Mouse (Mus musculus) limb, embryonic 15.5 days (tissue): ENCODE data around the gene Zscan20. TPM values are rescaled to one million over a fixed set of nuclear protein-coding genes. Genes with fewer than 3 reads are reported as not detected.
"Not testable (repeated sequence)": the region's sequence is repeated elsewhere in the genome, so short reads cannot be mapped to it uniquely, and the experiment has no call there.

Source experiments
- ATAC-seq: fragments of 200-750 bp; cut with Nextera tagmentation; 2 replicates; pipeline ENCODE4 v1.8.0; 2017; ENCODE audit warnings: low read depth, moderate TSS enrichment; ENCODE audit not compliant: insufficient number of reproducible peaks, low FRiP score, low TSS enrichment
- H3K27ac ChIP-seq: fragments of 300-500 bp; sonication (generic); 2 replicates; pipeline ENCODE4 v1.5.1; 2015; ENCODE audit warnings: moderate library complexity, mild to moderate bottlenecking, inconsistent platforms
- H3K27me3 ChIP-seq: fragments of 300-500 bp; sonication (generic); 2 replicates; pipeline ENCODE4 v1.6.1; 2015; ENCODE audit warnings: inconsistent platforms
- H3K36me3 ChIP-seq: fragments of 300-500 bp; sonication (generic); 2 replicates; pipeline ENCODE4 v1.6.1; 2015; ENCODE audit warnings: inconsistent platforms
- H3K4me1 ChIP-seq: fragments of 300-500 bp; sonication (generic); 2 replicates; pipeline ENCODE4 v1.6.1; 2015; ENCODE audit warnings: inconsistent platforms
- H3K4me2 ChIP-seq: fragments of 300-500 bp; sonication (generic); 2 replicates; pipeline ENCODE4 v1.6.1; 2015; ENCODE audit warnings: mild to moderate bottlenecking, inconsistent platforms
- H3K4me3 ChIP-seq: fragments of 300-500 bp; sonication (generic); 2 replicates; pipeline ENCODE4 v1.5.1; 2015; ENCODE audit warnings: mild to moderate bottlenecking, inconsistent platforms
- H3K9ac ChIP-seq: fragments of 300-500 bp; sonication (generic); 2 replicates; pipeline ENCODE4 v1.6.1; 2015; ENCODE audit warnings: inconsistent platforms
- H3K9me3 ChIP-seq: fragments of 300-500 bp; sonication (generic); 2 replicates; pipeline ENCODE4 v1.6.1; 2016; ENCODE audit warnings: inconsistent platforms
- WGBS: fragments of 180-500 bp; shearing (Covaris S2); methylation state at CpG from one replicate; pipeline ENCODE4 v1.1.7; 2015; 5-methylcytosine and 5-hydroxymethylcytosine counted together
- polyA plus RNA-seq: library from polyadenylated mRNA; unstranded; fragments of >200 nt; fragmentation: Nextera tagmentation; extraction: Ambion mirVana; gene quantifications from 2 replicates; pipeline ENCODE4 v1.2.1, GENCODE M21; 2015

Zscan20 gene
- polyA plus RNA-seq, 1 experiment from 2014 or later, result 4.1 TPM

- WGBS, result 84% methylated on average over 2 of the region's 2 CpGs
Observed at GRCm38 (mm10) chr4:128543956-128544486, 65.9 kb downstream of the Zscan20 start.

GRCm38 (mm10) chr4:128543378-128543777, 66.5 kb downstream of the Zscan20 start:
- WGBS, result 26% methylated on average over 2 of the region's 2 CpGs
- no peak for ATAC-seq
- no peak overlapping the region for H3K27ac ChIP-seq

More at GRCm38 (mm10) chr4:128543956-128544486, 65.9 kb downstream of the Zscan20 start:
- H3K27ac ChIP-seq, H3K4me3 ChIP-seq, H3K27me3 ChIP-seq, H3K36me3 ChIP-seq, H3K4me1 ChIP-seq, H3K4me2 ChIP-seq, ATAC-seq, H3K9ac ChIP-seq, H3K9me3 ChIP-seq: not testable (repeated sequence)

More at GRCm38 (mm10) chr4:128543378-128543777, 66.5 kb downstream of the Zscan20 start:
- H3K9me3 ChIP-seq, result no peaks in the 10 kb centered on the region
- no peak overlapping the region for H3K9ac ChIP-seq
- H3K4me1 ChIP-seq, result no peaks in the 10 kb centered on the region
- H3K4me3 ChIP-seq, result no peak overlapping the region
- no peaks in the 10 kb centered on the region for H3K27me3 ChIP-seq
- no peak overlapping the region for H3K4me2 ChIP-seq
- no peaks in the 10 kb centered on the region for H3K36me3 ChIP-seq

Other genes with a start within 250 kb of the Zscan20 start
- 0.72 and 0.76 TPM in 2 replicates for gene Tlr12, start 8.5 kb upstream of the Zscan20 start, polyA plus RNA-seq
- gene Phc2, start 44.6 kb upstream of the Zscan20 start, polyA plus RNA-seq, result 33.1 and 40.7 TPM in 2 replicates
- gene A3galt2, start 145.3 kb upstream of the Zscan20 start, polyA plus RNA-seq, result 0.24 and 0.25 TPM in 2 replicates
- 33.1 and 37.4 TPM in 2 replicates for gene Zfp362, start 195.9 kb upstream of the Zscan20 start, polyA plus RNA-seq